Mouse (Mus musculus) testis, postnatal 10 days (tissue): Measurements from ENCODE around the gene Gm21887.
"Not testable (repeated sequence)": the region's sequence is repeated elsewhere in the genome, so short reads cannot be mapped to it uniquely, and the experiment has no call there.

Source experiments
- DNase-seq: peaks from one replicate; pipeline ENCODE4 v3.0.0; 2021; ENCODE audit warnings: low spot score

The Gm21887 gene

GRCm38 (mm10) chrX:170009016-170009750 lies at the start of gene Gm21887:
Gm21887 (plus strand) TSS chrX:170009659.
- peak; percentile 99 for DNase-seq

- DNase-seq: no peak
These were observed 40.1 kb upstream of the Gm21887 start for GRCm38 (mm10) chrX:169969337-169969736.

- not testable (repeated sequence) for DNase-seq
These were observed 39.7 kb upstream of the Gm21887 start for GRCm38 (mm10) chrX:169969765-169970164.

GRCm38 (mm10) chrX:169970546-169970945 lies 38.9 kb upstream of the Gm21887 start:
- DNase-seq: not testable (repeated sequence)

GRCm38 (mm10) chrX:169971562-169971961 lies 37.9 kb upstream of the Gm21887 start:
- DNase-seq: not testable (repeated sequence)

- DNase-seq: peak; percentile 37
These were observed 37.3 kb upstream of the Gm21887 start for GRCm38 (mm10) chrX:169972131-169972530.

GRCm38 (mm10) chrX:169972791-169973494 lies 36.5 kb upstream of the Gm21887 start:
- not testable (repeated sequence) for DNase-seq

- DNase-seq: not testable (repeated sequence)
These were observed 35.7 kb upstream of the Gm21887 start for GRCm38 (mm10) chrX:169973806-169974205.

GRCm38 (mm10) chrX:169974456-169974855 lies 35.0 kb upstream of the Gm21887 start:
- DNase-seq: peak; percentile 41

GRCm38 (mm10) chrX:169974974-169975373 lies 34.5 kb upstream of the Gm21887 start:
- DNase-seq: peak; percentile 39

GRCm38 (mm10) chrX:169975681-169976131 lies 33.8 kb upstream of the Gm21887 start:
- not testable (repeated sequence) for DNase-seq

- not testable (repeated sequence) for DNase-seq
These were observed 33.1 kb upstream of the Gm21887 start for GRCm38 (mm10) chrX:169976340-169976739.

- DNase-seq: not testable (repeated sequence)
These were observed 31.5 kb upstream of the Gm21887 start for GRCm38 (mm10) chrX:169977856-169978435.

GRCm38 (mm10) chrX:169978436-169979381 lies 30.8 kb upstream of the Gm21887 start:
- DNase-seq: peak; percentile 87

GRCm38 (mm10) chrX:169979461-169980202 lies 29.8 kb upstream of the Gm21887 start:
- DNase-seq: not testable (repeated sequence)

- not testable (repeated sequence) for DNase-seq
These were observed 29.3 kb upstream of the Gm21887 start for GRCm38 (mm10) chrX:169980203-169980556.

- DNase-seq: peak; percentile 51
These were observed 28.6 kb upstream of the Gm21887 start for GRCm38 (mm10) chrX:169980809-169981289.

- DNase-seq: peak; percentile 65
These were observed 27.7 kb upstream of the Gm21887 start for GRCm38 (mm10) chrX:169981761-169982181.

- not testable (repeated sequence) for DNase-seq
These were observed 26.7 kb upstream of the Gm21887 start for GRCm38 (mm10) chrX:169982606-169983400.
